20 mouse cellular contexts compared by ENCODE assay signal in genomic region chr1:75834361-75834760, GRCm38 (mm10).
"Had no signal": no experiment of that assay in that cellular context is flagged by ENCODE, and none has a peak within 500 bp of the region (broad histone marks: within the 10 kb centered on the region; RNA-seq: fewer than 3 reads in every experiment).

No protein-coding gene starts in this region.

- H3K9ac ChIP-seq: liver, embryonic 14.5 days; lung, embryonic 15.5 days; midbrain, embryonic 12.5 days; midbrain, embryonic 15.5 days; neural tube, embryonic 12.5 days; stomach, embryonic 15.5 days had no signal

- H3K4me2 ChIP-seq: lung, embryonic 15.5 days; midbrain, embryonic 12.5 days; midbrain, embryonic 15.5 days; neural tube, embryonic 12.5 days; stomach, embryonic 15.5 days had no signal

- ATAC-seq: lung, postnatal 0 days; midbrain, embryonic 15.5 days had no signal

- H3K27me3 ChIP-seq: lung, embryonic 15.5 days; megakaryocyte, embryonic 14.5 days; neural tube, embryonic 12.5 days; stomach, embryonic 15.5 days had no signal

- DNase-seq: lung, adult 2 months; lung, postnatal 14 days; lung, postnatal 36 days; retina, postnatal 1 day; right cerebral cortex, adult 18-20 months; right cerebral cortex, postnatal 25 days; right cerebral cortex, postnatal 4 days; thymus, adult 2 months; thymus, postnatal 25 days; thymus, postnatal 4 days had no signal

- H3K4me3 ChIP-seq: lung, embryonic 15.5 days; megakaryocyte, embryonic 14.5 days; midbrain, embryonic 12.5 days; midbrain, embryonic 15.5 days; neural tube, embryonic 12.5 days; stomach, embryonic 15.5 days had no signal

- H3K9me3 ChIP-seq: lung, embryonic 15.5 days; midbrain, embryonic 12.5 days; midbrain, embryonic 15.5 days; neural tube, embryonic 12.5 days; stomach, embryonic 15.5 days had no signal

- H3K36me3 ChIP-seq: lung, embryonic 15.5 days; midbrain, embryonic 12.5 days; midbrain, embryonic 15.5 days; neural tube, embryonic 12.5 days; stomach, embryonic 15.5 days had no signal

- H3K27ac ChIP-seq: liver, embryonic 14.5 days; lung, embryonic 15.5 days; macrophage; midbrain, embryonic 12.5 days; midbrain, embryonic 15.5 days; neural tube, embryonic 12.5 days; stomach, embryonic 15.5 days; stomach, postnatal 0 days had no signal

- H3K4me1 ChIP-seq: lung, embryonic 15.5 days; megakaryocyte, embryonic 14.5 days; midbrain, embryonic 15.5 days; neural tube, embryonic 12.5 days had no signal
